Mouse (Mus musculus) embryonic facial prominence, embryonic 12.5 days (tissue): ENCODE measurements at regions not wholly inside any gene's neighbourhood (a gene's known extent, or its start where the extent isn't known, plus 50 kb on each side); places are given as distances from the start of the nearest gene placed in this dataset.
A peak's percentile ranks its signal among the peaks of the same experiment; 100 is the strongest.

Experiments used
- ATAC-seq: fragments of 200-750 bp; cut with Nextera tagmentation; 2 replicates; pipeline ENCODE4 v1.8.0; 2017; ENCODE audit not compliant: insufficient number of reproducible peaks, insufficient read depth, low FRiP score, low TSS enrichment
- H3K27ac ChIP-seq: fragments of 300-500 bp; sonication (generic); 2 replicates; pipeline ENCODE4 v1.5.1; 2016; ENCODE audit warnings: mild to moderate bottlenecking
- H3K27me3 ChIP-seq: fragments of 300-500 bp; sonication (generic); 2 replicates; pipeline ENCODE4 v1.6.1; 2016; ENCODE audit warnings: mild to moderate bottlenecking, moderate library complexity
- H3K36me3 ChIP-seq: fragments of 300-500 bp; sonication (generic); 2 replicates; pipeline ENCODE4 v1.6.1; 2016; ENCODE audit warnings: mild to moderate bottlenecking
- H3K4me1 ChIP-seq: fragments of 300-500 bp; sonication (generic); 2 replicates; pipeline ENCODE4 v1.6.1; 2016
- H3K4me2 ChIP-seq: fragments of 300-500 bp; sonication (generic); replicated peaks from 2 replicates; pipeline ENCODE4 v1.6.1; 2016; ENCODE audit warnings: mild to moderate bottlenecking, moderate library complexity
- H3K4me3 ChIP-seq: fragments of 300-500 bp; sonication (generic); 2 replicates; pipeline ENCODE4 v1.5.1; 2016; ENCODE audit warnings: mild to moderate bottlenecking
- H3K9ac ChIP-seq: fragments of 300-500 bp; sonication (generic); 2 replicates; pipeline ENCODE4 v1.6.1; 2016; ENCODE audit warnings: mild to moderate bottlenecking, moderate library complexity
- H3K9me3 ChIP-seq: fragments of 300-500 bp; sonication (generic); 2 replicates; pipeline ENCODE4 v1.6.1; 2016; ENCODE audit warnings: mild to moderate bottlenecking, moderate library complexity
- WGBS: fragments of 180-500 bp; shearing (Covaris S2); methylation state at CpG from one replicate; pipeline ENCODE4 v1.1.7; 2016; 5-methylcytosine and 5-hydroxymethylcytosine counted together

GRCm38 (mm10) chr10:100152821-100153220 lies 137.4 kb downstream of the Kitl start:
- Histone ChIP-seq H3K27ac (no peak overlapping the region), H3K9me3 (no peaks in the 10 kb centered on the region), H3K4me2 (no peak overlapping the region), H3K27me3 (no peaks in the 10 kb centered on the region), H3K9ac (no peak overlapping the region), H3K4me3 (no peak overlapping the region), H3K36me3 (no peaks in the 10 kb centered on the region), H3K4me1 (no peaks in the 10 kb centered on the region)
- 46% methylated on average over 5 of the region's 5 CpGs for WGBS
- ATAC-seq = peak; percentile 64; the same call in 1 of the 2 replicates

GRCm38 (mm10) chr10:100153311-100153710 lies 137.9 kb downstream of the Kitl start:
- Histone ChIP-seq H3K4me2 (no peak overlapping the region), H3K27me3 (no peaks in the 10 kb centered on the region), H3K4me3 (no peak overlapping the region), H3K27ac (no peak overlapping the region), H3K36me3 (no peaks in the 10 kb centered on the region), H3K9me3 (no peaks in the 10 kb centered on the region), H3K9ac (no peak overlapping the region), H3K4me1 (no peaks in the 10 kb centered on the region)
- 89% methylated on average over 3 of the region's 3 CpGs for WGBS
- no peak for ATAC-seq

GRCm38 (mm10) chr10:100155566-100155965 lies 140.1 kb downstream of the Kitl start:
- WGBS = 82% methylated on average over 2 of the region's 2 CpGs
- H3K27me3 ChIP-seq = no peaks in the 10 kb centered on the region
- no peak overlapping the region for H3K27ac ChIP-seq

GRCm38 (mm10) chr10:100159843-100160531 lies 144.6 kb downstream of the Kitl start:
- no peak overlapping the region for H3K27ac ChIP-seq
- ATAC-seq = no peak
- H3K9ac ChIP-seq = no peak overlapping the region
- H3K4me3 ChIP-seq = no peak overlapping the region
- H3K9me3 ChIP-seq = no peaks in the 10 kb centered on the region
- no peaks in the 10 kb centered on the region for H3K27me3 ChIP-seq
- no peaks in the 10 kb centered on the region for H3K4me1 ChIP-seq
- WGBS = 75% methylated on average over 14 of the region's 14 CpGs
- no peaks in the 10 kb centered on the region for H3K36me3 ChIP-seq
- no peak overlapping the region for H3K4me2 ChIP-seq

More at GRCm38 (mm10) chr10:100155566-100155965, 140.1 kb downstream of the Kitl start:
- Histone ChIP-seq H3K36me3 (no peaks in the 10 kb centered on the region), H3K4me3 (no peak overlapping the region), H3K9me3 (no peaks in the 10 kb centered on the region), H3K4me1 (no peaks in the 10 kb centered on the region), H3K4me2 (no peak overlapping the region), H3K9ac (no peak overlapping the region)
- ATAC-seq = no peak

GRCm38 (mm10) chr10:100160532-100160852 lies 145.1 kb downstream of the Kitl start:
- Histone ChIP-seq H3K27ac (no peak overlapping the region), H3K36me3 (no peaks in the 10 kb centered on the region), H3K4me2 (no peak overlapping the region), H3K9ac (no peak overlapping the region), H3K4me3 (no peak overlapping the region), H3K9me3 (no peaks in the 10 kb centered on the region), H3K4me1 (no peaks in the 10 kb centered on the region), H3K27me3 (no peaks in the 10 kb centered on the region)
- 71% methylated on average over 4 of the region's 4 CpGs for WGBS
- ATAC-seq = no peak

- Histone ChIP-seq H3K27me3 (no peaks in the 10 kb centered on the region), H3K4me2 (no peak overlapping the region), H3K36me3 (no peaks in the 10 kb centered on the region), H3K9me3 (no peaks in the 10 kb centered on the region), H3K4me3 (no peak overlapping the region), H3K9ac (no peak overlapping the region), H3K4me1 (no peaks in the 10 kb centered on the region), H3K27ac (no peak overlapping the region)
- no peak for ATAC-seq
- WGBS = 70% methylated on average over 3 of the region's 3 CpGs
Measured at GRCm38 (mm10) chr10:100161117-100161516, 145.7 kb downstream of the Kitl start.

- Histone ChIP-seq H3K27me3 (no peaks in the 10 kb centered on the region), H3K9me3 (no peaks in the 10 kb centered on the region), H3K4me1 (no peaks in the 10 kb centered on the region), H3K4me3 (no peak overlapping the region), H3K27ac (no peak overlapping the region), H3K9ac (no peak overlapping the region), H3K4me2 (no peak overlapping the region), H3K36me3 (no peaks in the 10 kb centered on the region)
- WGBS = 53% methylated on average over 1 of the region's 1 CpGs
- no peak for ATAC-seq
Measured at GRCm38 (mm10) chr10:100164526-100164925, 149.1 kb downstream of the Kitl start.

- no peak for ATAC-seq
- no peaks in the 10 kb centered on the region for H3K36me3 ChIP-seq
- H3K9ac ChIP-seq = no peak overlapping the region
- no peak overlapping the region for H3K4me3 ChIP-seq
- H3K27me3 ChIP-seq = no peaks in the 10 kb centered on the region
- no peaks in the 10 kb centered on the region for H3K9me3 ChIP-seq
- no peak overlapping the region for H3K4me2 ChIP-seq
- H3K27ac ChIP-seq = no peak overlapping the region
- no peaks in the 10 kb centered on the region for H3K4me1 ChIP-seq
Measured at GRCm38 (mm10) chr10:100170836-100171235, 155.4 kb downstream of the Kitl start.

GRCm38 (mm10) chr10:100197673-100198072 lies 137.8 kb upstream of the Gm4301 start:
- Histone ChIP-seq H3K4me2 (no peak overlapping the region), H3K9me3 (no peaks in the 10 kb centered on the region), H3K27me3 (no peaks in the 10 kb centered on the region), H3K4me3 (no peak overlapping the region), H3K36me3 (no peaks in the 10 kb centered on the region), H3K9ac (no peak overlapping the region), H3K27ac (no peak overlapping the region), H3K4me1 (no peaks in the 10 kb centered on the region)
- ATAC-seq = no peak

GRCm38 (mm10) chr10:100199090-100199690 lies 136.3 kb upstream of the Gm4301 start:
- ATAC-seq = no peak
- Histone ChIP-seq H3K36me3 (no peaks in the 10 kb centered on the region), H3K4me2 (no peak overlapping the region), H3K27me3 (no peaks in the 10 kb centered on the region), H3K4me3 (no peak overlapping the region), H3K9me3 (no peaks in the 10 kb centered on the region), H3K27ac (no peak overlapping the region), H3K4me1 (no peaks in the 10 kb centered on the region), H3K9ac (no peak overlapping the region)
- 57% methylated on average over 8 of the region's 8 CpGs for WGBS

- H3K27ac ChIP-seq = no peak overlapping the region
- no peaks in the 10 kb centered on the region for H3K4me1 ChIP-seq
- H3K9me3 ChIP-seq = no peaks in the 10 kb centered on the region
- H3K27me3 ChIP-seq = no peaks in the 10 kb centered on the region
- H3K9ac ChIP-seq = no peak overlapping the region
- H3K4me2 ChIP-seq = no peak overlapping the region
- 18% methylated on average over 8 of the region's 8 CpGs for WGBS
- ATAC-seq = no peak
- H3K36me3 ChIP-seq = no peaks in the 10 kb centered on the region
- H3K4me3 ChIP-seq = no peak overlapping the region
Measured at GRCm38 (mm10) chr10:100200431-100200830, 135.0 kb upstream of the Gm4301 start.

GRCm38 (mm10) chr10:100206617-100207530 lies 128.6 kb upstream of the Gm4301 start:
- H3K27me3 ChIP-seq = no peaks in the 10 kb centered on the region
- H3K4me2 ChIP-seq = no peak overlapping the region
- no peak overlapping the region for H3K9ac ChIP-seq
- H3K27ac ChIP-seq = no peak overlapping the region
- no peak for ATAC-seq
- 87% methylated on average over 10 of the region's 10 CpGs for WGBS
- no peaks in the 10 kb centered on the region for H3K4me1 ChIP-seq
- no peak overlapping the region for H3K4me3 ChIP-seq
- H3K36me3 ChIP-seq = no peaks in the 10 kb centered on the region
- no peaks in the 10 kb centered on the region for H3K9me3 ChIP-seq
